Mouse (Mus musculus): ENCODE data around the gene Gch1. TPM values are rescaled to one million over a fixed set of nuclear protein-coding genes. Genes with fewer than 3 reads are reported as not detected.

Gch1 gene
- total and polyA plus RNA-seq, 3 experiments: 4.4 to 6.6 TPM; not detected in 1

GRCm38 (mm10) chr14:47222631-47223450 is 33.6 kb upstream of the Gch1 start:
- H3K27ac ChIP-seq (ENCODE audit: control insufficient read depth, low read depth, low read length): no peak overlapping the region
- no peaks in the 10 kb centered on the region for H3K27me3 ChIP-seq (ENCODE audit: control insufficient read depth in 1 of 2, insufficient read depth in 2 of 2, low read length in 2 of 2)
- peak; percentile 35 for DNase-seq (ENCODE audit: low read depth, low spot score)
- H3K36me3 ChIP-seq (ENCODE audit: control insufficient read depth in 1 of 2, insufficient read depth in 2 of 2, low read length in 2 of 2): no peaks in the 10 kb centered on the region; a peak in 1 of 4 replicates
- peaks cover 0 to 5% of the 10 kb centered on the region in 2 experiments; a peak in 3 of 4 replicates for H3K4me1 ChIP-seq (ENCODE audit: control insufficient read depth in 1 of 2, insufficient read depth in 2 of 2, low read length in 2 of 2)
- H3K79me2 ChIP-seq (ENCODE audit: control insufficient read depth, insufficient read depth, low read length, poor library complexity): no peaks in the 10 kb centered on the region
- TF ChIP-seq NRF1 (IDR thresholded peaks at IDR 0.05; ENCODE audit: insufficient read depth, low read depth, low read length, poor library complexity, severe bottlenecking) (no peak), BHLHE40 (IDR thresholded peaks at IDR 0.05; ENCODE audit: borderline replicate concordance, low read depth, low read length) (no peak), USF2 (IDR thresholded peaks at IDR 0.05; ENCODE audit: borderline replicate concordance in 1 of 2, insufficient read depth in 1 of 2, low read depth in 1 of 2, low read length in 2 of 2) (no peak), MAFK (IDR thresholded peaks at IDR 0.05; ENCODE audit: borderline replicate concordance, low read depth, low read length) (no peak), TAL1 (IDR thresholded peaks at IDR 0.05; ENCODE audit: low read length) (no peak), CHD2 (IDR thresholded peaks at IDR 0.05; ENCODE audit: low read length) (no peak), JUND (IDR thresholded peaks at IDR 0.05; ENCODE audit: low read depth, low read length) (no peak), RCOR1 (IDR thresholded peaks at IDR 0.05; ENCODE audit: low read depth, low read length) (no peak), GATA1 (IDR thresholded peaks at IDR 0.05; ENCODE audit: low read depth, low read length) (no peak), GABPA (IDR thresholded peaks at IDR 0.05; ENCODE audit: low read depth, low read length) (no peak), EP300 (IDR thresholded peaks at IDR 0.05; ENCODE audit: low read depth in 1 of 2, low read length in 2 of 2) (no peak), MAX (IDR thresholded peaks at IDR 0.05; ENCODE audit: low read length) (no peak), MYC (IDR thresholded peaks at IDR 0.05; ENCODE audit: low read depth, low read length) (no peak), MXI1 (IDR thresholded peaks at IDR 0.05; ENCODE audit: low read depth, low read length) (no peak), CHD1 (IDR thresholded peaks at IDR 0.05; ENCODE audit: low read depth, low read length) (no peak), ZNF384 (IDR thresholded peaks at IDR 0.05; ENCODE audit: low read depth, low read length) (no peak), MYB (IDR thresholded peaks at IDR 0.05; ENCODE audit: low read depth, low read length) (no peak), ELF1 (IDR thresholded peaks at IDR 0.05; ENCODE audit: low read depth, low read length) (no peak)
- H3K4me3 ChIP-seq (ENCODE audit: control insufficient read depth in 1 of 2, insufficient read depth in 1 of 2, low read depth in 2 of 2, low read length in 2 of 2): no peak overlapping the region
- no peaks in the 10 kb centered on the region for H3K9me3 ChIP-seq (replicated peaks; ENCODE audit: insufficient read depth, low read length)
- no peak overlapping the region for H3K9ac ChIP-seq (ENCODE audit: control insufficient read depth, low read depth, low read length, poor library complexity, severe bottlenecking)

DNA sequence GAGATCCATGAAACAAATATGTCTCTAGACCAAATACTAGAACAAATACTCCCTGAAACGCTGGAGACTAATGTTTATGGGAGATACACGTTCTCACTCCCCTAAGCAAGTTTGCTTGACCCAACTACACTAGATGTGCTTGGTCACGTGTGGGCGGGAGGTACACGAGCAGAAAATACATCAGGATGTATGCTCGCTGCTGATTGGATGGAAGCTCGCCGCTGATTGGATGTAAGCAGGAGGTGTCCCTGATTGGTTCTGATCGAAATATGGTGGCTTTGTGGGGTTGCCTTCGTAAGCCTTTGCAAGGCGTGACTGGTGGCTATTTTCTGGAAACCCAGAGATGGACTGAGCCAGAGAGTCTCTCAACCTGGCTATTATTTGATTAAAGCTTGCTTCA is 32.4 kb upstream of the Gch1 start:
- Histone ChIP-seq H3K9ac (ENCODE audit: control insufficient read depth, low read depth, low read length, poor library complexity, severe bottlenecking) (no peak overlapping the region), H3K27me3 (ENCODE audit: control insufficient read depth in 1 of 2, insufficient read depth in 2 of 2, low read length in 2 of 2) (no peaks in the 10 kb centered on the region; a peak in 1 of 4 replicates), H3K79me2 (ENCODE audit: control insufficient read depth, insufficient read depth, low read length, poor library complexity) (no peaks in the 10 kb centered on the region), H3K27ac (ENCODE audit: control insufficient read depth, low read depth, low read length) (no peak overlapping the region), H3K4me3 (ENCODE audit: control insufficient read depth in 1 of 2, insufficient read depth in 1 of 2, low read depth in 2 of 2, low read length in 2 of 2) (no peak overlapping the region), H3K36me3 (ENCODE audit: control insufficient read depth in 1 of 2, insufficient read depth in 2 of 2, low read length in 2 of 2) (no peaks in the 10 kb centered on the region; a peak in 1 of 4 replicates), H3K9me3 (replicated peaks; ENCODE audit: insufficient read depth, low read length) (no peaks in the 10 kb centered on the region), H3K4me1 (ENCODE audit: control insufficient read depth in 1 of 2, insufficient read depth in 2 of 2, low read length in 2 of 2) (peaks cover 0 to 5% of the 10 kb centered on the region in 2 experiments; a peak in 3 of 4 replicates)
- TF ChIP-seq KAT2A (conservative IDR thresholded peaks at IDR 0.05; ENCODE audit: low read depth, low read length): no peak
- TF ChIP-seq TBP (IDR thresholded peaks at IDR 0.05; ENCODE audit: low read depth, low read length): no peak
- TF ChIP-seq GABPA (IDR thresholded peaks at IDR 0.05; ENCODE audit: low read depth, low read length): no peak
- TF ChIP-seq MAFK (IDR thresholded peaks at IDR 0.05; ENCODE audit: borderline replicate concordance, low read depth, low read length): no peak
- TF ChIP-seq MAX (IDR thresholded peaks at IDR 0.05; ENCODE audit: low read length): no peak
- TF ChIP-seq MYC (IDR thresholded peaks at IDR 0.05; ENCODE audit: low read depth, low read length): no peak
- no peak for TF ChIP-seq ZNF384 (IDR thresholded peaks at IDR 0.05; ENCODE audit: low read depth, low read length)
- TF ChIP-seq JUND (IDR thresholded peaks at IDR 0.05; ENCODE audit: low read depth, low read length): no peak
- TF ChIP-seq TCF12 (IDR thresholded peaks at IDR 0.05; ENCODE audit: low read depth, low read length): no peak
- TF ChIP-seq CHD1 (IDR thresholded peaks at IDR 0.05; ENCODE audit: low read depth, low read length): no peak
- no peak for TF ChIP-seq USF1 (IDR thresholded peaks at IDR 0.05; ENCODE audit: low read depth, low read length)
- no peak for DNase-seq (ENCODE audit: low read depth, low spot score)

All from MEL (cell line).